Comparison of ENCODE assay signal across 9 mouse cellular contexts in the genomic region with DNA sequence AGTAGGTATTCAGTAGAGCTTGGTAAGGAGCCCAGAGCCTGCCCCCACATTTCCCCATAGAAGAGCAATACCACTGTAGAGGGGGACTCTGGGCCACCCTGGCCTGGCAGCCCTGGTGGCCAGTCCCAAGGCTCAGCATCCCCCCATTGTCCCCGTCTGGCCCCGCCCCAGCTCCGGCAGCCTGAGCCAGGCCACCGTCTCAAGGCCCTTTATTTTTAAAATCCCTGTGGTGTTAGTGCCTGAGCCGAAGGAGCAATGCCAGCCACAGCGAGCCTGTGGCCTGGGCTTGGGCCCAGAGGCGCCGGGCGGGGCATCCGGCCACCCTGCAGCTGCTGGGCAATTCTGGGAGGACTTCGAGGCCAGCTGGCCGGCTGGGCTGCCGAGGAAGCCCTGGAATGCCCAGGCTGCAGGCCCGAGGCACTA. TPM values are rescaled to one million over a fixed set of nuclear protein-coding genes. Genes with fewer than 3 reads are reported as not detected.
DNase-seq lines count a peak whose midpoint lies in the region; ATAC-seq and TF ChIP-seq lines count a peak whose summit lies in the region.
"Had no signal": no experiment of that assay in that cellular context is flagged by ENCODE, and none has a peak within 500 bp of the region (broad histone marks: within the 10 kb centered on the region; RNA-seq: fewer than 3 reads in every experiment).

No protein-coding gene starts in this region.

- intact Hi-C loops in left cerebral cortex, adult 2 months (cut with DNase I), result no loop called here

- H3K9me3 ChIP-seq in hindbrain, embryonic 16.5 days (ENCODE audit: control insufficient read depth, low read length), result no peaks in the 10 kb centered on the region
- H3K9me3 ChIP-seq in stomach, embryonic 14.5 days (ENCODE audit: control insufficient read depth, low read depth, low read length), result no peaks in the 10 kb centered on the region

- TF ChIP-seq CTCF in left cerebral cortex, adult 2 months (IDR thresholded peaks at IDR 0.05), result peak; percentile 3

- H3K27me3 ChIP-seq in hindbrain, embryonic 16.5 days (replicated peaks; ENCODE audit: control insufficient read depth, insufficient read depth, low read length), result no peaks in the 10 kb centered on the region
- H3K27me3 ChIP-seq in stomach, embryonic 14.5 days (ENCODE audit: control insufficient read depth, insufficient read depth, low read length), result no peaks in the 10 kb centered on the region

- H3K27ac ChIP-seq in hindbrain, embryonic 16.5 days (ENCODE audit: low read depth, low read length), result peak overlapping the region; percentile 74
- H3K27ac ChIP-seq in left cerebral cortex, adult 2 months, result peak overlapping the region; percentile 77
- peak overlapping the region; percentile 93 for H3K27ac ChIP-seq in stomach, embryonic 14.5 days (ENCODE audit: low read length)

- no peak overlapping the region for H3K4me2 ChIP-seq in hindbrain, embryonic 16.5 days (ENCODE audit: low read length)
- peak overlapping the region; percentile 30; the same call in 1 of the 2 replicates for H3K4me2 ChIP-seq in stomach, embryonic 14.5 days (replicated peaks; ENCODE audit: low read depth, low read length)

- no peaks in the 10 kb centered on the region for H3K36me3 ChIP-seq in hindbrain, embryonic 16.5 days (ENCODE audit: control insufficient read depth, insufficient read depth, low read length)
- H3K36me3 ChIP-seq in stomach, embryonic 14.5 days (ENCODE audit: control insufficient read depth, insufficient read depth, low read length), result no peaks in the 10 kb centered on the region

- no peak overlapping the region for H3K4me3 ChIP-seq in hindbrain, embryonic 16.5 days (ENCODE audit: low read length)
- no peak overlapping the region for H3K4me3 ChIP-seq in left cerebral cortex, adult 2 months
- H3K4me3 ChIP-seq in stomach, embryonic 14.5 days (ENCODE audit: low read depth, low read length), result no peak overlapping the region

- 9% methylated on average over 14 of the region's 14 CpGs for WGBS in hindbrain, embryonic 16.5 days
- whole genome bisulfite sequencing in stomach, embryonic 14.5 days, result 24% methylated on average over 14 of the region's 14 CpGs

- peak overlapping the region; percentile 36 for H3K9ac ChIP-seq in hindbrain, embryonic 16.5 days (ENCODE audit: low read depth, low read length)
- H3K9ac ChIP-seq in stomach, embryonic 14.5 days (replicated peaks; ENCODE audit: low read depth, low read length), result no peak overlapping the region; the same call in 1 of the 2 replicates

- H3K4me1 ChIP-seq in hindbrain, embryonic 16.5 days (ENCODE audit: control insufficient read depth, insufficient read depth, low read depth, low read length), result peaks cover 25% of the 10 kb centered on the region
- H3K4me1 ChIP-seq in stomach, embryonic 14.5 days (ENCODE audit: control insufficient read depth, insufficient read depth, low read length), result peaks cover 57% of the 10 kb centered on the region

- peak; percentile 89 for ATAC-seq in hindbrain, embryonic 16.5 days
- ATAC-seq in stomach, embryonic 14.5 days (ENCODE audit: insufficient number of reproducible peaks, insufficient read depth, low FRiP score, low read depth), result peak; percentile 35
- ATAC-seq in monocyte, adult 5-6 weeks (replicated peaks; ENCODE audit: insufficient number of reproducible peaks, low FRiP score, low TSS enrichment, poor library complexity, severe bottlenecking), result no peak

- peak; percentile 69 to 70 for DNase-seq in adrenal gland, adult 18-20 months (ENCODE audit: low spot score in 2 of 2)
- peak; percentile 52 to 80 for DNase-seq in cerebellum, postnatal 4 days (ENCODE audit: low spot score in 2 of 2)
- DNase-seq in gastrocnemius, postnatal 10 days, result peak; percentile 86
- DNase-seq in left cerebral cortex, adult 2 months (ENCODE audit: extremely low spot score in 1 of 2, low spot score in 2 of 2), result peak; percentile 48 to 75
- DNase-seq in lung, postnatal 36 days, result peak; percentile 90

RNA-seq across cellular contexts. Expression of a gene that starts 9.7 kb away (rescaled TPM):
- 10 to 100 TPM; 36.2 to 53.1 TPM for total RNA-seq in adrenal gland, adult 18-20 months (2021)
- total RNA-seq in gastrocnemius, postnatal 10 days (2021), result 10 to 100 TPM; 26.3 to 35.0 TPM
- 15.9 and 17.5 TPM in 2 replicates for polyA plus RNA-seq in hindbrain, embryonic 16.5 days (2015; fragmentation: Nextera tagmentation; extraction: Ambion mirVana)
- total RNA-seq in left cerebral cortex, adult 2 months (2021), result 10 to 100 TPM; 10.6 to 13.1 TPM
- polyA plus RNA-seq in stomach, embryonic 14.5 days (2014; fragmentation: Nextera tagmentation; extraction: Ambion mirVana), result 40.7 and 41.7 TPM in 2 replicates
- 0.29 to 1.2 TPM (median 0.75 TPM) in 3 replicates for total RNA-seq in monocyte, adult 5-6 weeks (2017)
- total RNA-seq: neutrophil, adult 5-6 weeks had no signal

RNA-seq across cellular contexts. Expression of a gene that starts 22.6 kb away (rescaled TPM):
- under 1 TPM in 1 of 2 experiments, not detected in 1; 0.54 TPM for total RNA-seq in adrenal gland, adult 18-20 months (2021)
- not detected for total RNA-seq in gastrocnemius, postnatal 10 days (2021)
- polyA plus RNA-seq in hindbrain, embryonic 16.5 days (2015; fragmentation: Nextera tagmentation; extraction: Ambion mirVana), result not detected in 2 replicates
- not detected for total RNA-seq in left cerebral cortex, adult 2 months (2021)
- 30.0 and 39.7 TPM in 2 replicates for polyA plus RNA-seq in stomach, embryonic 14.5 days (2014; fragmentation: Nextera tagmentation; extraction: Ambion mirVana)
- total RNA-seq in monocyte, adult 5-6 weeks (2017), result not detected in 3 replicates
- total RNA-seq: neutrophil, adult 5-6 weeks had no signal

RNA-seq across cellular contexts. Expression of a gene that starts 29.9 kb away (rescaled TPM):
- total RNA-seq in adrenal gland, adult 18-20 months (2021), result 1 to 10 TPM; 5.6 to 8.1 TPM
- total RNA-seq in gastrocnemius, postnatal 10 days (2021), result 10 to 100 TPM in 1 of 2 experiments, 1 to 10 TPM in 1; 9.3 to 11.3 TPM
- 2.5 and 2.8 TPM in 2 replicates for polyA plus RNA-seq in hindbrain, embryonic 16.5 days (2015; fragmentation: Nextera tagmentation; extraction: Ambion mirVana)
- total RNA-seq in left cerebral cortex, adult 2 months (2021), result 1 to 10 TPM; 4.8 TPM
- 6.5 and 7.6 TPM in 2 replicates for polyA plus RNA-seq in stomach, embryonic 14.5 days (2014; fragmentation: Nextera tagmentation; extraction: Ambion mirVana)
- 0.21 to 3.7 TPM (median 2.1 TPM) in 3 replicates for total RNA-seq in monocyte, adult 5-6 weeks (2017)

RNA-seq across cellular contexts. Expression of a gene that starts 44.3 kb away (rescaled TPM):
- total RNA-seq in adrenal gland, adult 18-20 months (2021), result 10 to 100 TPM; 55.2 to 57.2 TPM
- 10 to 100 TPM; 31.1 to 33.8 TPM for total RNA-seq in gastrocnemius, postnatal 10 days (2021)
- polyA plus RNA-seq in hindbrain, embryonic 16.5 days (2015; fragmentation: Nextera tagmentation; extraction: Ambion mirVana), result 46.1 and 51.8 TPM in 2 replicates
- total RNA-seq in left cerebral cortex, adult 2 months (2021), result 10 to 100 TPM; 64.8 to 68.2 TPM
- polyA plus RNA-seq in stomach, embryonic 14.5 days (2014; fragmentation: Nextera tagmentation; extraction: Ambion mirVana), result 38.2 and 40.4 TPM in 2 replicates
- total RNA-seq in monocyte, adult 5-6 weeks (2017), result 18.3 to 37.9 TPM (median 20.8 TPM) in 3 replicates

RNA-seq across cellular contexts. Expression of a gene that starts 59.4 kb away (rescaled TPM):
- total RNA-seq in adrenal gland, adult 18-20 months (2021), result 10 to 100 TPM; 11.8 to 21.4 TPM
- total RNA-seq in gastrocnemius, postnatal 10 days (2021), result 1 to 10 TPM; 7.9 to 9.5 TPM
- polyA plus RNA-seq in hindbrain, embryonic 16.5 days (2015; fragmentation: Nextera tagmentation; extraction: Ambion mirVana), result 19.7 and 20.1 TPM in 2 replicates
- total RNA-seq in left cerebral cortex, adult 2 months (2021), result 1 to 10 TPM; 5.0 to 6.2 TPM
- 15.7 and 16.9 TPM in 2 replicates for polyA plus RNA-seq in stomach, embryonic 14.5 days (2014; fragmentation: Nextera tagmentation; extraction: Ambion mirVana)
- 19.9 to 42.9 TPM (median 22.6 TPM) in 3 replicates for total RNA-seq in monocyte, adult 5-6 weeks (2017)
